Comparison of ENCODE assay signal across 9 mouse cellular contexts in the genomic region with DNA sequence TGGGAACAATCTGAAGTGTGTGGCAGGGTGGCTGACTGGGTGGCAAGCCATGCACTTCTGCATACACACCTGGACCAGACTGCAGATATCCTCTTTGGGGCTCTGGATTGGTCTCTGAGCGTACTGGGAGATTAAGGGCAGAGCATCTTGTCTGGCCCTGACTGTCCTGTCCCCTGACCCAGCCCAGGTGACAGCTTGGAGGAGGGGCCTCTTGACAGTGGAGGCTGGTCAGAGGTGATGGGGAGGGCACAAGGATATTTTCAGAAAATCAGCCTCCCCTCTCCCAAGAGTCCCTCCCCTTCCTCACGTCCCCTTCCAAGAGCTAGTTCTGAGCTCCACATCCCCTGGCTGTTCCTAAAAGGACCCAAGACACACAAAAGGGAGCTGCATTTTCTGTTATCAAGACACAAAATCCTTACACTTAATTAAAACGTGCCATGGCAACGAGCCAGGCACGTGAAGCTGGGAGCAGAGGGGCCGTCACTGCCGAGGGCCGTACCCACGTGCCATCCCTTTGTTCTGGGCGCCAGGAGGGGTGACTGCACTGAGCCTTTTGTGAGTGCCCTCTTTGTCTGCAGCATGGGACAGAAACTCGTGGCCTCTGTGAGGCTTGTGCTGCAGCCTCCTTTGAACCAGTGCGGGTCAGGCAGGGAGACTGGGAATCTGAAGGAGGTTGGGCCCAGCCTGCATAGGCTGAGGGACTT. TPM values are rescaled to one million over a fixed set of nuclear protein-coding genes. Genes with fewer than 3 reads are reported as not detected.
DNase-seq lines count a peak whose midpoint lies in the region; ATAC-seq and TF ChIP-seq lines count a peak whose summit lies in the region.
"Had no signal": no experiment of that assay in that cellular context is flagged by ENCODE, and none has a peak within 500 bp of the region (broad histone marks: within the 10 kb centered on the region; RNA-seq: fewer than 3 reads in every experiment).

No protein-coding gene starts in this region.

- peak; percentile 79; the same call in 1 of the 2 replicates for ATAC-seq in embryonic facial prominence, embryonic 11.5 days (replicated peaks; ENCODE audit: insufficient number of reproducible peaks, low FRiP score, low TSS enrichment, low read depth)
- ATAC-seq in hindbrain, embryonic 12.5 days (ENCODE audit: low FRiP score), result peak; percentile 87
- ATAC-seq in liver, embryonic 11.5 days (replicated peaks; ENCODE audit: low FRiP score), result no peak

- H3K36me3 ChIP-seq in embryonic facial prominence, embryonic 11.5 days (replicated peaks; ENCODE audit: control insufficient read depth, insufficient read depth, low read depth, low read length), result no peaks in the 10 kb centered on the region
- H3K36me3 ChIP-seq in hindbrain, embryonic 12.5 days, result no peaks in the 10 kb centered on the region
- no peaks in the 10 kb centered on the region for H3K36me3 ChIP-seq in liver, embryonic 11.5 days (ENCODE audit: control insufficient read depth, insufficient read depth, low read length)

- H3K9ac ChIP-seq in embryonic facial prominence, embryonic 11.5 days (replicated peaks; ENCODE audit: low read length), result peak overlapping the region; percentile 26; the same call in 1 of the 2 replicates
- no peak overlapping the region for H3K9ac ChIP-seq in hindbrain, embryonic 12.5 days
- H3K9ac ChIP-seq in liver, embryonic 11.5 days (ENCODE audit: low read depth, low read length), result no peak overlapping the region

- H3K9me3 ChIP-seq in embryonic facial prominence, embryonic 11.5 days (replicated peaks; ENCODE audit: control insufficient read depth, low read length), result no peaks in the 10 kb centered on the region
- no peaks in the 10 kb centered on the region for H3K9me3 ChIP-seq in hindbrain, embryonic 12.5 days (replicated peaks)
- H3K9me3 ChIP-seq in liver, embryonic 11.5 days (ENCODE audit: control insufficient read depth, low read length), result no peaks in the 10 kb centered on the region

- H3K4me2 ChIP-seq in embryonic facial prominence, embryonic 11.5 days (ENCODE audit: low read depth, low read length), result no peak overlapping the region
- H3K4me2 ChIP-seq in hindbrain, embryonic 12.5 days (replicated peaks), result peak overlapping the region; percentile 23
- no peak overlapping the region for H3K4me2 ChIP-seq in liver, embryonic 11.5 days

- no peak overlapping the region for H3K4me3 ChIP-seq in embryonic facial prominence, embryonic 11.5 days (ENCODE audit: low read depth, low read length)
- H3K4me3 ChIP-seq in hindbrain, embryonic 12.5 days, result no peak overlapping the region
- no peak overlapping the region for H3K4me3 ChIP-seq in liver, embryonic 11.5 days (ENCODE audit: low read depth, low read length)
- H3K4me3 ChIP-seq in gastrocnemius, adult 2 months, result no peak overlapping the region

- peak; percentile 59 for DNase-seq in layer of hippocampus, adult 9-11 months
- no peak for DNase-seq in layer of hippocampus, adult 8-10 months (ENCODE audit: low spot score in 2 of 2)
- DNase-seq in embryonic facial prominence, embryonic 11.5 days (ENCODE audit: low spot score), result peak; percentile 54
- DNase-seq in neural tube, embryonic 10.5 days (ENCODE audit: extremely low spot score, low spot score), result peak; percentile 63
- no peak for DNase-seq in liver, embryonic 11.5 days (ENCODE audit: low spot score)
- DNase-seq in urinary bladder, adult 2 months (ENCODE audit: low spot score), result no peak
- no peak for DNase-seq in gastrocnemius, adult 2 months

- no peaks in the 10 kb centered on the region; the same call in 1 of the 2 replicates for H3K4me1 ChIP-seq in embryonic facial prominence, embryonic 11.5 days (ENCODE audit: control insufficient read depth, insufficient read depth, low read length)
- H3K4me1 ChIP-seq in hindbrain, embryonic 12.5 days, result peaks cover 17% of the 10 kb centered on the region
- H3K4me1 ChIP-seq in liver, embryonic 11.5 days (replicated peaks; ENCODE audit: control insufficient read depth, insufficient read depth, low read length), result no peaks in the 10 kb centered on the region

- no peak for TF ChIP-seq CTCF in gastrocnemius, adult 2 months (IDR thresholded peaks at IDR 0.05)

- 11% methylated on average over 12 of the region's 12 CpGs for WGBS in embryonic facial prominence, embryonic 11.5 days
- WGBS in hindbrain, embryonic 12.5 days, result 10% methylated on average over 12 of the region's 12 CpGs
- 22% methylated on average over 12 of the region's 12 CpGs for WGBS in liver, embryonic 11.5 days

- H3K27ac ChIP-seq in embryonic facial prominence, embryonic 11.5 days (replicated peaks; ENCODE audit: low read depth, low read length), result no peak overlapping the region
- peak overlapping the region; percentile 64 for H3K27ac ChIP-seq in hindbrain, embryonic 12.5 days
- no peak overlapping the region for H3K27ac ChIP-seq in liver, embryonic 11.5 days (ENCODE audit: low read depth, low read length)
- H3K27ac ChIP-seq in gastrocnemius, adult 2 months, result no peak overlapping the region

- intact Hi-C loops in gastrocnemius, adult 2 months (cut with DNase I), result no loop called here

- H3K27me3 ChIP-seq in embryonic facial prominence, embryonic 11.5 days (ENCODE audit: control insufficient read depth, insufficient read depth, low read length), result no peaks in the 10 kb centered on the region
- peaks cover 75% of the 10 kb centered on the region for H3K27me3 ChIP-seq in hindbrain, embryonic 12.5 days
- H3K27me3 ChIP-seq in liver, embryonic 11.5 days (replicated peaks; ENCODE audit: control insufficient read depth, insufficient read depth, low read length), result no peaks in the 10 kb centered on the region

RNA-seq across cellular contexts. Expression of gene Bub3, which starts 37.9 kb away (rescaled TPM):
- 10 to 100 TPM; 60.8 to 68.8 (median 62.0) TPM for total RNA-seq in layer of hippocampus, adult 8-10 months (2022)
- polyA plus RNA-seq in embryonic facial prominence, embryonic 11.5 days (2014; fragmentation: Nextera tagmentation; extraction: Ambion mirVana), result 279 and 281 TPM in 2 replicates
- 217 and 220 TPM in 2 replicates for polyA plus RNA-seq in hindbrain, embryonic 12.5 days (2016; fragmentation: Nextera tagmentation; extraction: Ambion mirVana)
- 192 and 201 TPM in 2 replicates for polyA plus RNA-seq in liver, embryonic 11.5 days (2014; fragmentation: Nextera tagmentation; extraction: Ambion mirVana)
- 63.7 and 77.0 TPM in 2 replicates for polyA plus RNA-seq in urinary bladder, adult 2 months (2012; rRNA removed)
- 10 to 100 TPM; 28.9 to 31.2 TPM for total RNA-seq in gastrocnemius, adult 2 months (2021)

RNA-seq across cellular contexts. Expression of gene Hmx2, which starts 49.4 kb away (rescaled TPM):
- not detected for total RNA-seq in layer of hippocampus, adult 8-10 months (2022)
- polyA plus RNA-seq in embryonic facial prominence, embryonic 11.5 days (2014; fragmentation: Nextera tagmentation; extraction: Ambion mirVana), result 0.21 and 0.36 TPM in 2 replicates
- 3.5 and 3.9 TPM in 2 replicates for polyA plus RNA-seq in hindbrain, embryonic 12.5 days (2016; fragmentation: Nextera tagmentation; extraction: Ambion mirVana)
- polyA plus RNA-seq in liver, embryonic 11.5 days (2014; fragmentation: Nextera tagmentation; extraction: Ambion mirVana), result not detected in 2 replicates
- not detected in 2 replicates for polyA plus RNA-seq in urinary bladder, adult 2 months (2012; rRNA removed)
- not detected for total RNA-seq in gastrocnemius, adult 2 months (2021)
- total RNA-seq: hematopoietic stem cell, adult 5-6 weeks had no signal

RNA-seq across cellular contexts. Expression of gene Hmx3, which starts 55.3 kb away (rescaled TPM):
- not detected for total RNA-seq in layer of hippocampus, adult 8-10 months (2022)
- polyA plus RNA-seq in embryonic facial prominence, embryonic 11.5 days (2014; fragmentation: Nextera tagmentation; extraction: Ambion mirVana), result 0.20 TPM in 1 of 2 replicates, not detected in the other
- 2.2 and 4.1 TPM in 2 replicates for polyA plus RNA-seq in hindbrain, embryonic 12.5 days (2016; fragmentation: Nextera tagmentation; extraction: Ambion mirVana)
- polyA plus RNA-seq in liver, embryonic 11.5 days (2014; fragmentation: Nextera tagmentation; extraction: Ambion mirVana), result not detected in 2 replicates
- polyA plus RNA-seq in urinary bladder, adult 2 months (2012; rRNA removed), result not detected in 2 replicates
- total RNA-seq in gastrocnemius, adult 2 months (2021), result not detected
- total RNA-seq: hematopoietic stem cell, adult 5-6 weeks had no signal

Comparison
In these comparisons a context has a peak if more than half of its experiments do, and no peak if none do; other contexts are left out.
1. DNase-seq: peak in layer of hippocampus, adult 9-11 months (single experiment), embryonic facial prominence, embryonic 11.5 days (single experiment) and neural tube, embryonic 10.5 days (single experiment); none in layer of hippocampus, adult 8-10 months (0 of 2), liver, embryonic 11.5 days (single experiment), urinary bladder, adult 2 months (single experiment) and gastrocnemius, adult 2 months (single experiment).